Mouse (Mus musculus) testis, adult 10 weeks (tissue): ENCODE measurements around the gene Fam221b. TPM values are rescaled to one million over a fixed set of nuclear protein-coding genes. Genes with fewer than 3 reads are reported as not detected.

Source experiments
- polyA plus RNA-seq: library from polyadenylated mRNA; stranded (reverse); fragments of 350-450 nt; fragmentation: Illumina TruSeq; extraction: RNeasy Lipid Tissue Mini Kit (QIAGEN cat#74804); gene quantifications from one replicate; pipeline ENCODE4 v1.2.3, GENCODE M21; 2014; ENCODE audit warnings: low read depth, low replicate concordance

The Fam221b gene
- polyA plus RNA-seq, result 179 TPM

GRCm38 (mm10) chr4:43668782-43669427 lies at the start of gene Fam221b, which contains the start of gene Tmem8b:
TSS of gene Fam221b (minus strand) at chr4:43669145.
TSS of gene Tmem8b (plus strand) at chr4:43668971.

GRCm38 (mm10) chr4:43709869-43710268 lies 40.9 kb upstream of the Fam221b start, which contains the start of gene Olfr71:
TSS of gene Olfr71 (minus strand) at chr4:43710255.

GRCm38 (mm10) chr4:43700707-43701106 lies 31.8 kb upstream of the Fam221b start, which contains the start of gene Olfr70:
TSS of gene Olfr70 (minus strand) at chr4:43700807.

GRCm38 (mm10) chr4:43656339-43657109 lies 12.4 kb downstream of the Fam221b start, which contains the start of gene Hint2:
TSS of gene Hint2 (minus strand) at chr4:43656466.

GRCm38 (mm10) chr4:43653161-43654015 lies 15.6 kb downstream of the Fam221b start, which contains the start of gene Spag8:
TSS of gene Spag8 (minus strand) at chr4:43653594.

GRCm38 (mm10) chr4:43631046-43631955 lies 37.6 kb downstream of the Fam221b start, which contains the start of gene Npr2:
TSS of gene Npr2 (plus strand) at chr4:43631935.

Other genes with a start within 250 kb of the Fam221b start
- 0.35 TPM for gene Fam166b, start 240.0 kb downstream of the Fam221b start, polyA plus RNA-seq
- 13.6 TPM for gene Tesk1, start 227.2 kb downstream of the Fam221b start, polyA plus RNA-seq
- 0.14 TPM for gene Cd72, start 214.5 kb downstream of the Fam221b start, polyA plus RNA-seq
- not detected for gene Sit1, start 185.4 kb downstream of the Fam221b start, polyA plus RNA-seq
- 2.4 TPM for gene Ccdc107, start 176.2 kb downstream of the Fam221b start, polyA plus RNA-seq
- 5.1 TPM for gene Arhgef39, start 169.4 kb downstream of the Fam221b start, polyA plus RNA-seq
- not detected for gene Car9, start 162.2 kb downstream of the Fam221b start, polyA plus RNA-seq
- gene Tpm2, start 145.4 kb downstream of the Fam221b start, polyA plus RNA-seq, result 2.8 TPM
- gene Creb3, start 106.8 kb downstream of the Fam221b start, polyA plus RNA-seq, result 12.2 TPM
- gene Tln1, start 106.5 kb downstream of the Fam221b start, polyA plus RNA-seq, result 39.2 TPM
- 2.8 TPM for gene Rgp1, start 90.4 kb downstream of the Fam221b start, polyA plus RNA-seq
- gene Gba2, start 90.3 kb downstream of the Fam221b start, polyA plus RNA-seq, result 8.7 TPM
- gene Msmp, start 84.7 kb downstream of the Fam221b start, polyA plus RNA-seq, result not detected
- 0.94 TPM for gene Npr2, start 37.2 kb downstream of the Fam221b start, polyA plus RNA-seq
- gene Spag8, start 15.6 kb downstream of the Fam221b start, polyA plus RNA-seq, result 7.7 TPM
- 0.91 TPM for gene Hint2, start 12.7 kb downstream of the Fam221b start, polyA plus RNA-seq
- 11.4 TPM for gene Tmem8b, start 174 bp downstream of the Fam221b start, polyA plus RNA-seq
- not detected for gene Olfr70, start 31.7 kb upstream of the Fam221b start, polyA plus RNA-seq
- gene Olfr71, start 41.1 kb upstream of the Fam221b start, polyA plus RNA-seq, result not detected
- not detected for gene Hrct1, start 58.0 kb upstream of the Fam221b start, polyA plus RNA-seq
- 1.9 TPM for gene Spaar, start 60.9 kb upstream of the Fam221b start, polyA plus RNA-seq
- gene Olfr159, start 101.9 kb upstream of the Fam221b start, polyA plus RNA-seq, result not detected
- gene Olfr156, start 154.8 kb upstream of the Fam221b start, polyA plus RNA-seq, result not detected
- gene Olfr157, start 171.1 kb upstream of the Fam221b start, polyA plus RNA-seq, result not detected
- not detected for gene Olfr155, start 182.4 kb upstream of the Fam221b start, polyA plus RNA-seq
- 6.3 TPM for gene Reck, start 206.4 kb upstream of the Fam221b start, polyA plus RNA-seq